Mouse (Mus musculus): ENCODE measurements around the gene Sfrp5. TPM values are rescaled to one million over a fixed set of nuclear protein-coding genes. Genes with fewer than 3 reads are reported as not detected.

Gene Sfrp5
- total and polyA plus RNA-seq, 3 experiments = not detected

DNA sequence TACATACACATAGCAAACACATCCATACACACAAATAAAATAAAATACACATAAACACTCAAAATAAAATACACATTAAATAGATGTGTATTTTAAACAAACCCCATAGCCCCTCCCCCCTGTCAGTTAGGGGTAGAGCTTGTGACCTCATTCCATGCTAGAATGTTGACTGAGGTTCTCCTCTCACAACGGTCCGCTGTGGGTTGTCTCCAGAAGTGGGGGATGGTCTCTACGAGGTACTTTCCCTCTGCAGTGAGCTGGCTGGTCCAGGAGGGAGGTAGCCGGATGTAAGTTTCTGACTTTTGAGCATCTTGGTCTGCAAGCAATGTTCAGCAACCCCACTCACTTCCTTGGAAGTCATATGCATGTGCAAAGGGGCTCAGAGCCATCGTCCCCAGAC, 38.3 kb downstream of the Sfrp5 start, which contains the start of gene Zfyve27 (continued):
- no peak for TF ChIP-seq POLR2AphosphoS2 (IDR thresholded peaks at IDR 0.05; ENCODE audit: low read depth, low read length)
- TF ChIP-seq HCFC1 (IDR thresholded peaks at IDR 0.05; ENCODE audit: low read depth, low read length) = no peak
- peak; percentile 52; the same call in 1 of the 2 replicates for TF ChIP-seq CHD2 (IDR thresholded peaks at IDR 0.05; ENCODE audit: low read length)

DNA sequence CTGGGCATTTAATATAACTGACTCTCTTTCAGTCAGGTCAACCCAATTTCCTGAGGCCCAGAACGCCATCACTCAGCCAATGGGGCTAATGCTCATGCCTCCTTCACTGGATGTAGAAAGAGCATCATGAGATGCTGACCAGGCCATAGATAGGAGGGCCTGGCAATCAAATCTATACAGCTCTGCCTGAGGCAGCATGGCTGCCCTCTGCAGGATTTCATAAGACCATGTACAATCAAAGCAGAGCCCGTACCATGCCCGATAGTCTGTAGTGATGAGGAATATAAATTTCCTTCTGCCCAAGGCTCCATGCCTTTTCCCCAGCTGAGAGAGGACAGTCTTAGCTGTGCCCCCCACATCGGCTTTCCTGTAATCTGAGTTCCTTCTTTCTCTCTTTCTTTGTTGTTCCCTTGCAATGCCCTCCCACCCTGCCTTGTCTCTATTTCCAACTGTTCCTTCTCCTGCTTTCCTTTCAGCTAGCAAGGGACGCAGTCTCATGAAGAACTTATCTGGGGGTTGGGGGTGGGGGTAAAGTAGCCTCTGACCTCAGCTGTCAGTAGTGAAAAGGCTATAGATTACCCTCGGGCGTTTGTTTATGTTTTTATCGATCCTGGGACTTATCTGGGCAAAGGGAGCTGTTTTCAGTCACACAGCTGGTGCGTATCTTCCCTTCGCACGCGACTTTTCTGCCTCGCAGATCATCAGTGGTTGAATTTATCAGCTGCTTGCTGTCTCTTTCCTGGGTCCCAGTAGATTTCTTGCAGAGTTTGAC, 43.6 kb downstream of the Sfrp5 start:
- no peaks in the 10 kb centered on the region for H3K79me2 ChIP-seq (replicated peaks; ENCODE audit: control insufficient read depth, extremely low read depth, insufficient read depth, poor library complexity, severe bottlenecking)
- in situ Hi-C loops (cut with MboI; ENCODE audit: low pct_ligation_motif_present, low pct_unique_long_range_greater_than_20kb, low sequenced_read_pairs) = no loop called here
- no peak overlapping the region for H3K4me2 ChIP-seq (ENCODE audit: insufficient read depth, low read depth, poor library complexity, severe bottlenecking)
- H3K27ac ChIP-seq (ENCODE audit: insufficient read depth, low read depth) = peak overlapping the region; percentile 72
- peak overlapping the region in 1 of 3 experiments; percentile 29 for H3K4me3 ChIP-seq (replicated peaks in 1 of 3; ENCODE audit: low read depth in 2 of 3, low read length in 2 of 3, poor library complexity in 1 of 3)
- H3K27me3 ChIP-seq (replicated peaks) = peaks cover 2% of the 10 kb centered on the region
- peaks cover 3 to 10% of the 10 kb centered on the region in 2 experiments; a peak in 3 of 4 replicates for H3K4me1 ChIP-seq (ENCODE audit: control insufficient read depth in 1 of 2, insufficient read depth in 2 of 2)
- no peaks in the 10 kb centered on the region for H3K36me3 ChIP-seq (replicated peaks in 1 of 2; ENCODE audit: control insufficient read depth in 1 of 2, insufficient read depth in 1 of 2, low read length in 1 of 2)
- peak overlapping the region; percentile 17; the same call in 1 of the 2 replicates for H3K9ac ChIP-seq (ENCODE audit: insufficient read depth, low read depth)
- DNase-seq (ENCODE audit: extremely low read depth) = no peak
- TF ChIP-seq CTCF (conservative IDR thresholded peaks at IDR 0.05 in 1 of 2, IDR thresholded peaks at IDR 0.05 in 1 of 2; ENCODE audit: low read depth in 2 of 2, low read length in 2 of 2) (no peak; a peak in 1 of 4 replicates), ZKSCAN1 (IDR thresholded peaks at IDR 0.05; ENCODE audit: borderline replicate concordance, low read depth, low read length) (no peak), RCOR1 (conservative IDR thresholded peaks at IDR 0.05; ENCODE audit: low read depth, low read length) (no peak), RAD21 (IDR thresholded peaks at IDR 0.05; ENCODE audit: low read depth, low read length) (no peak), SMC3 (IDR thresholded peaks at IDR 0.05; ENCODE audit: low read depth, low read length) (no peak), EP300 (IDR thresholded peaks at IDR 0.05; ENCODE audit: low read length) (no peak), JUND (conservative IDR thresholded peaks at IDR 0.05; ENCODE audit: low read depth, low read length) (no peak), ZMIZ1 (IDR thresholded peaks at IDR 0.05; ENCODE audit: low read depth, low read length) (no peak), ZC3H11A (IDR thresholded peaks at IDR 0.05; ENCODE audit: low read depth, low read length) (no peak), MEF2A (IDR thresholded peaks at IDR 0.05; ENCODE audit: borderline replicate concordance, low read depth, low read length) (no peak), NELFE (IDR thresholded peaks at IDR 0.05; ENCODE audit: low read depth, low read length) (no peak), UBTF (IDR thresholded peaks at IDR 0.05; ENCODE audit: low read depth, low read length) (no peak), ZNF384 (IDR thresholded peaks at IDR 0.05; ENCODE audit: low read depth, low read length) (no peak), HCFC1 (IDR thresholded peaks at IDR 0.05; ENCODE audit: low read depth, low read length) (no peak), MYC (IDR thresholded peaks at IDR 0.05; ENCODE audit: low read depth, low read length) (no peak), MAZ (IDR thresholded peaks at IDR 0.05; ENCODE audit: low read depth, low read length) (no peak), POLR2AphosphoS2 (IDR thresholded peaks at IDR 0.05; ENCODE audit: low read depth, low read length) (no peak), KAT2A (IDR thresholded peaks at IDR 0.05; ENCODE audit: insufficient replicate concordance, low read length) (no peak)
- H3K9me3 ChIP-seq (replicated peaks; ENCODE audit: low read length) = no peaks in the 10 kb centered on the region
- dilution Hi-C loops (cut with MboI; ENCODE audit: extremely low pct_ligation_motif_present, extremely low pct_unique_long_range_greater_than_20kb, low sequenced_read_pairs) = no loop called here

Data from CH12.LX (cell line).